Mouse (Mus musculus) hindbrain, embryonic 15.5 days (tissue): Measurements from ENCODE around the gene Arhgdib. TPM values are rescaled to one million over a fixed set of nuclear protein-coding genes. Genes with fewer than 3 reads are reported as not detected.

Experiments used
- ATAC-seq: fragments of 200-750 bp; cut with Nextera tagmentation; 2 replicates; pipeline ENCODE4 v1.8.0; 2017; ENCODE audit warnings: low read depth, moderate number of reproducible peaks, moderate TSS enrichment; ENCODE audit not compliant: low FRiP score
- H3K27ac ChIP-seq: fragments of 300-500 bp; sonication (generic); replicated peaks from 2 replicates; pipeline ENCODE4 v1.5.1; 2015; ENCODE audit warnings: mild to moderate bottlenecking, inconsistent platforms
- H3K27me3 ChIP-seq: fragments of 300-500 bp; sonication (generic); 2 replicates; pipeline ENCODE4 v1.6.1; 2015; ENCODE audit warnings: control low read depth, inconsistent platforms
- H3K36me3 ChIP-seq: fragments of 300-500 bp; sonication (generic); 2 replicates; pipeline ENCODE4 v1.6.1; 2015; ENCODE audit warnings: control low read depth, inconsistent platforms
- H3K4me1 ChIP-seq: fragments of 300-500 bp; sonication (generic); replicated peaks from 2 replicates; pipeline ENCODE4 v1.6.1; 2015; ENCODE audit warnings: control low read depth, inconsistent platforms
- H3K4me2 ChIP-seq: fragments of 300-500 bp; sonication (generic); 2 replicates; pipeline ENCODE4 v1.6.1; 2015; ENCODE audit warnings: moderate library complexity, mild to moderate bottlenecking, inconsistent platforms
- H3K4me3 ChIP-seq: fragments of 300-500 bp; sonication (generic); 2 replicates; pipeline ENCODE4 v1.5.1; 2015; ENCODE audit warnings: mild to moderate bottlenecking, inconsistent platforms
- H3K9ac ChIP-seq: fragments of 300-500 bp; sonication (generic); 2 replicates; pipeline ENCODE4 v1.6.1; 2015; ENCODE audit warnings: inconsistent platforms
- H3K9me3 ChIP-seq: fragments of 300-500 bp; sonication (generic); 2 replicates; pipeline ENCODE4 v1.6.1; 2016; ENCODE audit warnings: control low read depth, inconsistent platforms
- WGBS: fragments of 180-500 bp; shearing (Covaris S2); methylation state at CpG from one replicate; pipeline ENCODE4 v1.1.7; 2015; 5-methylcytosine and 5-hydroxymethylcytosine counted together
- polyA plus RNA-seq: library from polyadenylated mRNA; unstranded; fragments of >200 nt; fragmentation: Nextera tagmentation; extraction: Ambion mirVana; gene quantifications from 2 replicates; pipeline ENCODE4 v1.2.1, GENCODE M21; 2015

Arhgdib gene
- polyA plus RNA-seq, 1 experiment from 2014 or later, result 14.0 TPM

DNA sequence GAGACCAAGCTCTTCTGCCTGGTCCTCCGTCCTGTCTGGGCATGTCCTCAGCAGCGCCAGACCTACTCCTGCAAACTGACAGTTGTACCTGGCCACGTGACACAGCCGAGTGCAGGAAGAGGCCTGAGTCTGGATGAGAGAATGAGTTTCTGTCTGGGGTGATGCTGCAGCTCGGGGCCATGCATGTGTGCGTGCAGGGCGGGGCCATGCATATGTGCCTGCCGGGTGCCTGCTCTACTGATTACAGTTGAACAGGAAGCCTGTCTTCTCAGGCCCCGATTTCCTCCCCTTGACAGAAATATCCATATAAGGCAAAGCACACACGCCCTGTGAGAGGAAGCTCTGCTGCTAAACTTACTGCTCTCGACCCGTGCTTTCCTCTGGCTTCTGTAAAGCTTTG, 11.0 kb downstream of the Arhgdib start:
- no peak overlapping the region for H3K9ac ChIP-seq
- no peaks in the 10 kb centered on the region for H3K36me3 ChIP-seq
- H3K27ac ChIP-seq, result peak overlapping the region; percentile 55
- H3K27me3 ChIP-seq, result no peaks in the 10 kb centered on the region
- H3K9me3 ChIP-seq, result no peaks in the 10 kb centered on the region
- ATAC-seq, result 0 out of 2 replicates have a peak, but pooled peaks have one; percentile 42
- no peak overlapping the region for H3K4me2 ChIP-seq
- 64% methylated on average over 12 of the region's 12 CpGs for whole genome bisulfite sequencing
- no peak overlapping the region for H3K4me3 ChIP-seq
- H3K4me1 ChIP-seq, result no peaks in the 10 kb centered on the region

GRCm38 (mm10) chr6:136927626-136928025, 14.1 kb downstream of the Arhgdib start:
- Histone ChIP-seq H3K36me3 (no peaks in the 10 kb centered on the region), H3K4me1 (no peaks in the 10 kb centered on the region), H3K9ac (no peak overlapping the region), H3K9me3 (no peaks in the 10 kb centered on the region), H3K27me3 (no peaks in the 10 kb centered on the region), H3K4me3 (no peak overlapping the region), H3K27ac (no peak overlapping the region), H3K4me2 (no peak overlapping the region)
- no peak for ATAC-seq
- 91% methylated on average over 1 of the region's 1 CpGs for WGBS

GRCm38 (mm10) chr6:136925049-136925448, 16.6 kb downstream of the Arhgdib start:
- Histone ChIP-seq H3K27ac (no peak overlapping the region), H3K4me3 (no peak overlapping the region), H3K4me2 (no peak overlapping the region), H3K4me1 (no peaks in the 10 kb centered on the region), H3K9me3 (no peaks in the 10 kb centered on the region), H3K36me3 (no peaks in the 10 kb centered on the region), H3K9ac (no peak overlapping the region), H3K27me3 (no peaks in the 10 kb centered on the region)
- 86% methylated on average over 8 of the region's 8 CpGs for WGBS
- no peak for ATAC-seq

- H3K4me2 ChIP-seq, result no peak within 1 kb of the TSS
- no peaks in the 10 kb centered on the region for H3K36me3 ChIP-seq
- H3K9me3 ChIP-seq, result no peaks in the 10 kb centered on the region
- H3K4me1 ChIP-seq, result no peaks in the 10 kb centered on the region
- 90% methylated on average over 8 of the region's 8 CpGs for WGBS
- H3K9ac ChIP-seq, result no peak within 1 kb of the TSS
- no peak within 1 kb of the TSS for H3K27ac ChIP-seq
- H3K27me3 ChIP-seq, result no peaks in the 10 kb centered on the region
- no peak within 1 kb of the TSS for H3K4me3 ChIP-seq
- ATAC-seq, result no peak
Observed at GRCm38 (mm10) chr6:136923532-136923931, 18.2 kb downstream of the Arhgdib start, which contains the start of gene Pde6h. Gene Pde6h (plus strand): TSS chr6:136923832.

- ATAC-seq, result no peak
- H3K9ac ChIP-seq, result no peak overlapping the region
- H3K36me3 ChIP-seq, result no peaks in the 10 kb centered on the region
- no peak overlapping the region for H3K4me3 ChIP-seq
- no peak overlapping the region for H3K4me2 ChIP-seq
- no peak overlapping the region for H3K27ac ChIP-seq
- no peaks in the 10 kb centered on the region for H3K9me3 ChIP-seq
- H3K27me3 ChIP-seq, result no peaks in the 10 kb centered on the region
- 88% methylated on average over 7 of the region's 7 CpGs for WGBS
- no peaks in the 10 kb centered on the region for H3K4me1 ChIP-seq
Observed at GRCm38 (mm10) chr6:136922871-136923270, 18.8 kb downstream of the Arhgdib start.

- Histone ChIP-seq H3K9me3 (no peaks in the 10 kb centered on the region), H3K9ac (no peak within 1 kb of the TSS), H3K36me3 (no peaks in the 10 kb centered on the region), H3K4me3 (no peak within 1 kb of the TSS), H3K4me2 (no peak within 1 kb of the TSS), H3K4me1 (no peaks in the 10 kb centered on the region), H3K27me3 (no peaks in the 10 kb centered on the region), H3K27ac (no peak within 1 kb of the TSS)
- ATAC-seq, result no peak
- 88% methylated on average over 5 of the region's 5 CpGs for WGBS
Observed at GRCm38 (mm10) chr6:136922080-136922479, 19.6 kb downstream of the Arhgdib start, which contains the start of gene Erp27. Gene Erp27 (minus strand): TSS chr6:136922180.

DNA sequence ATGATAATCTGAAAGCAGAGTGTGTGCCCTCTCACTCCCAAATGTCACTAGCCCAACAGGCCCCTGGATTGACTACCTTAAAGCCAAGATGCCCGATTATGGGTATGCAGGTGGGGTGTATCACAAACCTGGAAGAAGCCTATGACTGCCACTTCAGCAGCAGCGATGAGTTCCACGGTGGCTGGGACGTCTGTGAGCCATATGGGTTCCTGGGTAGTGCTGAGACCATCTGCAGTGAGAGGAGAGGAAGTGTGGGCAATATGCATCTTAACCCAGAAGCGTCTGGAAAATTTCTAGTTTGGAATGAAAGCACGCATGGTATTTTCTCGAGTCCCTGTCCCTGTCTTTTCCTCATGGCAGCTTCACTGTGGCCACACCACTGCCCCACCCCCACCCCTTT, 20.1 kb downstream of the Arhgdib start:
- no peaks in the 10 kb centered on the region for H3K4me1 ChIP-seq
- WGBS, result 76% methylated on average over 7 of the region's 7 CpGs
- H3K4me3 ChIP-seq, result no peak overlapping the region
- no peaks in the 10 kb centered on the region for H3K36me3 ChIP-seq
- no peak overlapping the region for H3K9ac ChIP-seq
- no peak overlapping the region for H3K4me2 ChIP-seq
- no peak overlapping the region for H3K27ac ChIP-seq
- H3K27me3 ChIP-seq, result no peaks in the 10 kb centered on the region
- no peak for ATAC-seq
- no peaks in the 10 kb centered on the region for H3K9me3 ChIP-seq

- Histone ChIP-seq H3K36me3 (no peaks in the 10 kb centered on the region), H3K27ac (no peak overlapping the region), H3K9ac (no peak overlapping the region), H3K4me1 (no peaks in the 10 kb centered on the region), H3K4me2 (no peak overlapping the region), H3K4me3 (no peak overlapping the region), H3K9me3 (no peaks in the 10 kb centered on the region), H3K27me3 (no peaks in the 10 kb centered on the region)
- WGBS, result 53% methylated on average over 16 of the region's 16 CpGs
- no peak for ATAC-seq
Observed at GRCm38 (mm10) chr6:136920320-136921257, 21.1 kb downstream of the Arhgdib start.

GRCm38 (mm10) chr6:136917885-136918284, 23.8 kb downstream of the Arhgdib start:
- no peak for ATAC-seq
- Histone ChIP-seq H3K27me3 (no peaks in the 10 kb centered on the region), H3K9me3 (no peaks in the 10 kb centered on the region), H3K9ac (no peak overlapping the region), H3K27ac (no peak overlapping the region), H3K4me2 (no peak overlapping the region), H3K4me1 (peaks cover 6% of the 10 kb centered on the region; the same call in 1 of the 2 replicates), H3K36me3 (no peaks in the 10 kb centered on the region), H3K4me3 (no peak overlapping the region)
- 4% methylated on average over 2 of the region's 2 CpGs for WGBS

DNA sequence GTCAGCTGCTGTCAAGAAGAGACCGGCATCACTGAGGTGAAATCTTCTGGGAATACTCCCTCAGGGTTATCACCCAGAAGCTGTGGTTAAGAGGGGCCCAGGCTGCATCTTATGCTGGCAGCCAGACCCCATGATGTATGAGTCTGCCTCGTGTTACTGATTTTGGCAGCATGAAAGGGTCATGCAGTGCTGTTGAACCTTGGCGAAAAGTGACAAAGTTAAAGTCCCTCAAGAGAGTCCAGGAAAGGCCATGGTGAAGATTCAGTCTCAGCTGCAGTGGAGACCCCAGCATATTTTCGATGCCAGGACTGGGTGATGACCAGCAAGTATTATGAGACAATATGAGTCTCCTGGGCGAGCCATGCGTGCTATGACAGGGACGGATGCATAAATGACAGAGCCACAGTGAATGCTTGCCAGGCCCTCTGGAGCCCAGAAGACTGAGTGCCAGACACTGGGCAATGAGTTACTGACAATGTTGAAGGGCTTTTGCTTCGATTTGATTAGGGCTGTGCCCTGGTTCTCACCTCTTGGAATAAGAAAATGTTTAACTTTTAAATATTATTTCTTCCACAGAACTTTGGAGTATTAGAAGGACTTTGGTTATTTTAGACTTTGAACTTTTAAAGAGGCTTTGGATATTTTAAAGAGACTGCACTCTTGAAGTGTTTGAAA, 25.8 kb downstream of the Arhgdib start:
- H3K4me2 ChIP-seq, result no peak overlapping the region
- H3K36me3 ChIP-seq, result no peaks in the 10 kb centered on the region
- no peaks in the 10 kb centered on the region for H3K9me3 ChIP-seq
- 85% methylated on average over 8 of the region's 8 CpGs for WGBS
- no peak overlapping the region for H3K4me3 ChIP-seq
- H3K27ac ChIP-seq, result no peak overlapping the region
- H3K9ac ChIP-seq, result no peak overlapping the region
- peaks cover 6% of the 10 kb centered on the region; the same call in 1 of the 2 replicates for H3K4me1 ChIP-seq
- H3K27me3 ChIP-seq, result no peaks in the 10 kb centered on the region
- no peak for ATAC-seq

DNA sequence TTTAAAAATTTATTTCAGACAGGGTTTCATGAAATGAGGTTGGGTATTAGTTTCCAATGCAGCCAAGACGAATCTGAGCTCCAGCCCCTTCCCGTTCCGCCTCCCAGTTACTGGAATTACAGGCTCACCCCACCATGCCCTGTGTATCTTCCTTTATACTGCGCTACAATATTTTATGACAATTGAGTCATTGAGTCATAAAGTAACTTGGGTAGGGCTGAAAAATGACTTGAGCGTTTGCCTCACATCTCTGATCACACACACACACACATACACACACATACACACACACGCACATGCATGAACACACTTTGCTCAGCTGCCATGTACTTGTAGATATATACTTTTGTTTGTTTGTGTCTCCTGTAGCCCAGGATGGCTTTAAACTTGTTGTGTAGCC, 27.5 kb downstream of the Arhgdib start:
- Histone ChIP-seq H3K9me3 (no peaks in the 10 kb centered on the region), H3K4me3 (no peak overlapping the region), H3K9ac (no peak overlapping the region), H3K27ac (no peak overlapping the region), H3K27me3 (no peaks in the 10 kb centered on the region), H3K36me3 (no peaks in the 10 kb centered on the region), H3K4me2 (no peak overlapping the region), H3K4me1 (peaks cover 6% of the 10 kb centered on the region; the same call in 1 of the 2 replicates)
- no peak for ATAC-seq
- 90% methylated on average over 6 of the region's 6 CpGs for WGBS
